Mouse (Mus musculus) adipocyte (in vitro differentiated cells): Measurements from ENCODE around the gene Trarg1.

Source experiments
- DNase-seq: peaks from one replicate; pipeline ENCODE4 v3.0.0-alpha.2; 2016; ENCODE audit warnings: low spot score

Trarg1 gene

DNA sequence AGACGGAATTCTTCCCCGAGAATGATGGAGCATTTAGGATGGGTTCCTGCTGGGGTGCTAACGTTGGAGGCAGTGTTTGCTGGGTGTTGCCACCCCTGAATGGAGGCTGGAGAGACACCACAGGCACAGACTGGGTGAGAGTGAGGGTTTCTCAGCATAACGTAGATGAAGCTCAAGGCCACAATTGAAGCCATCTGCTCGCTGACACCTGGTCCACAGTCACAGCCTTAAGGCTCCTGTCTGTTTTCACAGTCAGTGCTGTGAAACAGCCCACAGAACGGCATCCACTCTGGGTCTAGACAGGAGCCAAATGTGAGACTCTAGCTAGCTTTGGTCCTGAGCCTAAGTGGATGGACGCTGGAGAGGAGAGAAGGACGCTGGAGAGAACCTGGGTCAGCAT lies 5.4 kb upstream of the Trarg1 start:
- DNase-seq: no peak

DNA sequence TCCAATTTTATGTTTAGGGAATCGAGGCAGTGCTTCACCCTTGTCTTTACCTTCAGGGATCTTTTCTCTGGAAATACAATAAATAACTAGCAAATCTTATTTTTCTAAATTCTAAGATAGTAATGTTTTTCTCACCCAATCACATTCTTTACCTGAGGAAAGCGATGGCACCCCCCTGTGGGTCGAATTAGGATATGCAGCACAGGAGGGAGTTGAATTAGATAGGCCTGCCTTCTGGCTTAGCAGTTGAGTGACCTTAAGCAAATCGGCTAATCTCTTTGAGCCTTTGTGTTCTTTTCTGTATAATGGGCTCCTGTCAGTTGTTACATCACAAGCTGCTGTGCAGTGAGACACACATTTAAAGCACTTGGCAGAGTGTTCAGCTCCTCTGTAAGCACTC lies 4.9 kb upstream of the Trarg1 start:
- DNase-seq: no peak

GRCm38 (mm10) chr11:76685604-76686003 lies 6.0 kb downstream of the Trarg1 start:
- no peak for DNase-seq

DNA sequence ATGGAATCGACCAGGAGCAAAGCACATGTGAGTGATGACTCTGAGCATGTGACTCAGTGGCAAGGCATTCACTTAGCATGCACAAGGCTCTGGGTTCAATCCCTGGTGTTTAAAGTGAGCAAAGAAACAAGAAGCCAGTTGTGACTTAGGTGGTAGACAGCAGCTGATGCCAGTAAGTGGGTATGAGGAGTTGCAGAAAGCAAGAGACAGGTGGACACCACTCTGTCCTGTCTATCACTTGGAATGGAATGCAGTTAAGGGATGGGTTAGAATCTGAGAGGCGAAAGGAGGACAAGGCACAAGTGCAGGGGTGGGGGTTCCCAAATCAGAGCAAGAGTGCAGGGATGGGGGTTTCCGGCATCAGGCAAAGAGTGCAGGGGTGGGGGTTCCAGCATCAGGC lies 12.5 kb downstream of the Trarg1 start:
- DNase-seq: no peak

GRCm38 (mm10) chr11:76695810-76696209 lies 16.2 kb downstream of the Trarg1 start:
- DNase-seq: no peak

DNA sequence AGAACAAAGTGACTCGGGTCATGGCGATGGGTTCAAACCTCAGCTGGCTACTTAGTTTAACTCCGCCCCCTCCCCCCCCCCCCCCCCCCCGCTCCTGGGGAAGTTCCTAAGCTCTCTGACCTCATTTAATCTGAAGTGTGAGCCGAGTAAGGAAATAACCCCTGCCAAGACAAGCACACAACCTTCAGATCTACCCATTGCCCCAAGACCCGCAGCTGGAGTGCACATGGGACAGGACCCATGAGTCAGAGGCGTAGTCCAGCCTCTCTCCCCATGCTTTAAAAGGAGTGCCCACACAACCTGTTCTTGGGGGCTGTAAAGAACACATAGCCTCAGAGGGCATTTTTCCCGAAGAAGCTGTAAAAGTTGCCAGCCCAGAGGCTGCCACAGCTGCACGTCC lies 20.0 kb downstream of the Trarg1 start:
- peak; percentile 74 for DNase-seq

DNA sequence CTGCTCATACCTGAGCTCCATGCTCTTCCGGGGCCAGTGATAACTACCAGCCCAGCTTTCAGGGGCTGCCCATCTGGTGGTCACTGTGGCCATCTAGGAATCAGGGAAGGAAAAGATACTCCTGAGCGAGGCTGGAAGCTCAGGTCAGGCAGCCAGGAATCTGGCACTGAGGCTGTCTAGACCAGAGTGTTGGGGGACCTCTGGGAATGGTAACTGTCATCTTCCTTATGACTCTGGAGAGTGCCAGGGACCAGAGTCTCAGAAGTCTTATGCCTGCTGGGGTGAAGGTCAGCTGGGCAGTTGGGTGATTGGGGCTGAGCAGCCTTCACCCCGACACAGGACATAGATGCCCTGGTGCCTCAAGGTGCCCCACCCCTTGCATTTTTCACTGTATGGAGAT lies 28.0 kb downstream of the Trarg1 start:
- peak; percentile 77 for DNase-seq

DNA sequence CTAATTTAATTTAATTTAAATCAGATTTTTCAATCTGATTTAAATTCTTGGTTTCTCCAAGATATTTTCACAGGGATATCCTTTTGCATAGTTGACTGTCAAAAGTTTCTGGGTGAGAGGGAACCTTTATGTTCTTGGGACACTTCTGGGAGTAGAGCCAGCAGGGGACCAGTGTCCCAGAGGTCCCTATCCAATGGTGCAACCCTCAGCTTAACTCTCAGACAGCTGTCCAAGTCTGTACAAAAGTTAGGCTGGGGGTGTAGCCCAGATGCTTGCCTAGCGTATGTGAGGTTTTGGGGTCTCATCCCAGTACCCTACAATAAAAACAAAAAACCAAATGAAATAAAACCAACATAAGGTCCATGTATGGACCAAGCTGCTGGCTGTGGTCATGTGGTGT lies 28.5 kb downstream of the Trarg1 start:
- peak; percentile 95 for DNase-seq

DNA sequence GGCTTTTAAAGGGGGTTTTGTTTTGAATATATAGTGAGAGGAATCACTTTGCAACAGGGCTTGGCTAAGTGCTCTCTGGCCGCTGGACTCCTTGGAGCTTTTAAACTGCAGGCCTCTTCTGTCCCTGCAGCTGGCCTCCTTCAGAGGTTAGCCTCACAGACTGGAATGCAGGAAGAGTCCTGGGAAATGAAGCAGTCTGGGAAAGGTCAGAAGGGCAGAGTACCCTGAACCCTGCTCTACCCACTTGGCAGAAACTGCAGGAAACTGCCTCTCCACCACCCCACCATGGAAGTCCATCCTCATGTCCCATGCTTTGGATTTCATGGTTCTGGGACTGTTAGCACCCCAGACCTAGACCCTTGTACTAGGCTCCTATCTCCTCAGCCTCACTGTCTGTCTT lies 29.3 kb downstream of the Trarg1 start:
- peak; percentile 84 for DNase-seq

- peak; percentile 97 for DNase-seq
Measured at GRCm38 (mm10) chr11:76709625-76710452, 30.2 kb downstream of the Trarg1 start.

- DNase-seq: no peak
Measured at GRCm38 (mm10) chr11:76717000-76717399, 37.4 kb downstream of the Trarg1 start.

DNA sequence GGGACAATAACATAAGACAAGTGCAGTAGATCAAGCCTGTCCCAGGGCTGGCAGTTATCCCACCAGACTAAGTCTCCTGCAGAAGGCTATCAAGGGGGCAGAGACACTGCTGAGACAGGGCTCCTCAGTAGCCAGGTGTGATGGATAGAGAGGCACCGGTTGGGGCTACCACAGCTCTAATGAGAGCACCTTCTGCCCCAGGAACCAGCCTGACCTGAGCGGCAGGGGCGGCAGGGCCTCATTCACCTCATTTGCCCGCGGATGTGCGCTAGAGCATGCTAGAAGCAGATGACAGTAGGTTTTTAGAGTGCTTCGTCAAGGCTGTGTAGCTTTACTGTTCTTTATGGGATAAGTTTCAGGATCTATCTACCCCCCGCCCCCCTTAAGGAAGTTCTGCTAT lies 44.3 kb downstream of the Trarg1 start:
- no peak for DNase-seq

DNA sequence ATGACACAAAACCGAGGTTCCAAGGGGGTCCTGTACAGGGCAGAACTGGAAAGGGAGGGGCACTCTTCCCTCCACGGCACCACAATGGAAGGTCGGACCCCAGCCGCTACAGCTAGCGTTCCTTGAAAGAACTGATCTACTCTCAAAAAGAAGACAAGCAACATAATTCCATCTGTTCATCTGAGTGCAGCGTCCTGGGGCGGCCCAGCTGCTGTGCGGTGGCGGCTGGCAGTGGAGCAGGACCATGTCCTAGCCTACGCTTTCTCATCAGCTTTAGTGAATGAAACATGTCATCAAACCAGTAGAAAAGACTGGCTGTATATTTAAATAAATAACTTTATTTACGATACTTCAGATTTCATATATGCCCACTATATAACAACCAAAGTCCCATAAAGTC lies 48.5 kb downstream of the Trarg1 start:
- DNase-seq: no peak

- DNase-seq: no peak
Measured at GRCm38 (mm10) chr11:76730650-76731049, 51.0 kb downstream of the Trarg1 start.

DNA sequence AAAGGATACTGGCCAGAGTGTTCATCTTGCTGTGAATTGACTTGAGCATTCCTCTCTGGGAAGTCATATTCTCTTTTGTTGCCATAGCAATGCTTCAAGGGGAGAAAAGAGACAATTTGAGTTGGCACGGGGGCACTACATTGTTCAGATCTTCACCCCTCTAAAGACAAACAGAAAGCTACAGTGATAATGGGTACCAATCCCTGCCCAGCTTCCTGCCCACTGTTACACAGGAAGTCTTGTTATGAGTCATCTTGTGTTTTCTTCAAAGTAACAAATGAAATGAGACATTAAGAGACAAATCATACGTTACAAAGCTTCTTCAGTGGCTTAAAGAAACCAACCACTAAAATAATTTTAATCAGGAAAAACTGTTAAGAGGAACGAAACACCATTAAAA lies 55.0 kb downstream of the Trarg1 start:
- DNase-seq: no peak

DNA sequence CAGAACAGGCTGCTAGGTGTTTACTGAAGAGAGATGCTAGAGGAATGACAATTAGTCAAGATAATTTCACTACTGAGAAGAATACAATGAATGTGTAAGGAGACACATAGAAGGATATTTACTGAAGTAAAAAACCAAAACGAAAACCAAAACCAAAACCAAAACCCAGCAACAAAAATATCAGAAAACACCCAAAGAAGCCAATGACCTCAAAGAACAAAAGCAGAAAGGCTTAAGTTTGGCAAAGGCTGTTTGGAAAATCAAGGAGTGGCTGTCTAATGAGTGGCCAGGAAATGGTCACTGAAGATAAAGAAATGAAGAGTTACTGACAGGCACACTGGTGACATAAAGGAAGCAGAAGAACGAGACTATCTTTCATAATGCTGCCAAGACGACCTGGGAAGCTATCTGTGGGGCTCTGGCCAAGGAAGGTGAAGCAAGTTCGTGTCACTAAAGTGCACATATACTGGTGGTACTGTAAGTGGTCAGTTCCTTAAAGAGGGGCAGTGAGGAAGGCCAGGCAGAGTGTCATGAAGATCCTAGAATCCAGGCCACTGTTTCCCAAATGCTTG lies 56.2 kb downstream of the Trarg1 start:
- DNase-seq: no peak

- DNase-seq: no peak
Measured at GRCm38 (mm10) chr11:76739125-76739524, 59.5 kb downstream of the Trarg1 start.

DNA sequence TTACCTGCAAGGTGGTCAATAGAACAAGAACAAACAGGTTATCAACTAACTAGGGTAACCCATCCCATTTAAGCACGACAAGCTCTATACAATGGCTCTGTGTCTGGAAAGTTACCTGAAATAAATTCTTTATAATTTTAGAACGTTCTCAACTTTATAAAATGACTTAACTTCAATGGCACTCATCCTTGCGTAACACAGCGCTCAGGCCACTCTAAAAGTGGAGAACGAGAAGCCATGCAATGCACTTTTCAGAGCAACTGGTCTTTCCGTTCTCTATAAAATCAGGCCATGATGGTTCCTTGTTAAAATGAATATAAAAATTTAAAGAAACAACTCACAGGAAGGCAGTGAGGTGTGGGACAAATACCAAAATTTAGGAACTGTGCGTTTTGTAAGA lies 62.9 kb downstream of the Trarg1 start:
- DNase-seq: no peak

DNA sequence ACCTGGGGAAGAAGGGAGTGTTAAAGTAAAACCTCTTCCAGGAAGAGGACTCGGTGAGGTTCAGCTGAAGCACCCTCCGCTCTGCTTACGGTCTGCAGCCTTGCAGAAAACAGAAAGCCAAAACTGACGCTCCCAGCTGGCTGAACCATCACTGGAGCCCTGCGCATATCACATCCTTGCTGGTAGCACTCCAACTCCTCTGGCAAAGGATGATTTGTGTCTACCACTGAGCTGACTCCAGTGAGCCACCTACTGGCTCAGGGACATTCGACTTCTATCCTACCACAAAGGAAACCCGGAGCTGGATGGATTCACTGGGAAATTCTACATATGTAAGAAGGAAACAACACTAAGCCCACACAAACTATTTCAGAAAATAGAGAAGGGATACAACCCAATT lies 64.9 kb downstream of the Trarg1 start:
- peak; percentile 72 for DNase-seq

DNA sequence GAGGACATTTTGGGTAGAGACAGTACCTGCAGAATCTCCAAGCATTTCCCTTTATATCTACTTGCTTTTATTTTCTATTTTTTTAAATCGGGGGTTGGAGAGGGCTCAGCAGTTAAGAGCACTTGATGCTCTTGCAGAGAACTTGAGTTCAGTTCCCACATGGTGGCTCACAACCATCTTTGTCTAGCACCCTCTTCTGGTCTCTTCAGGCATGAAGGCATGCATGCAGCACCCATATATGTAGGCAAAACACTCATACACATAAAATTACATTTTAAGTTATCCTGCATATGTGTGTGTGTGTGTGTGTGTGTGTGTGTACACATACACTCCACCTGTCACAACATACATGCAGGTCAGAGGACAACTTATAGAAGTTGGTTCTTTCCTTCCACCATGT lies 66.3 kb downstream of the Trarg1 start:
- DNase-seq: no peak
